9 mouse cellular contexts compared by ENCODE assay signal in genomic region chr10:75643741-75644343, GRCm38 (mm10). TPM values are rescaled to one million over a fixed set of nuclear protein-coding genes. Genes with fewer than 3 reads are reported as not detected.
DNase-seq lines count a peak whose midpoint lies in the region; ATAC-seq and TF ChIP-seq lines count a peak whose summit lies in the region.
"Had no signal": no experiment of that assay in that cellular context is flagged by ENCODE, and none has a peak within 500 bp of the region (broad histone marks: within the 10 kb centered on the region; RNA-seq: fewer than 3 reads in every experiment).

Gene Susd2, minus strand, starts transcription at chr10:75644008.

- TF ChIP-seq CTCF in E14TG2a.4 (conservative IDR thresholded peaks at IDR 0.05; ENCODE audit: low read length): no peak
- no peak for TF ChIP-seq CTCF in thymus, adult 2 months (IDR thresholded peaks at IDR 0.05; ENCODE audit: borderline replicate concordance, control insufficient read depth, extremely low read depth, insufficient read depth, low read length, poor library complexity)

- no peak for TF ChIP-seq POLR2A in thymus, adult 2 months (IDR thresholded peaks at IDR 0.05; ENCODE audit: control insufficient read depth, extremely low read depth, insufficient read depth, low read length, poor library complexity)

- WGBS in hindbrain, embryonic 12.5 days: 4% methylated on average over 11 of the region's 11 CpGs
- WGBS in limb, embryonic 13.5 days: 9% methylated on average over 11 of the region's 11 CpGs
- 4% methylated on average over 11 of the region's 11 CpGs for WGBS in midbrain, embryonic 14.5 days
- 26% methylated on average over 11 of the region's 11 CpGs for WGBS in thymus, adult 2 months

- H3K27ac ChIP-seq in hindbrain, embryonic 12.5 days: peak within 1 kb of the TSS; percentile 31; the same call in 1 of the 2 replicates
- no peak within 1 kb of the TSS for H3K27ac ChIP-seq in limb, embryonic 13.5 days
- H3K27ac ChIP-seq in midbrain, embryonic 14.5 days (replicated peaks; ENCODE audit: low read depth, low read length): no peak within 1 kb of the TSS
- no peak within 1 kb of the TSS for H3K27ac ChIP-seq in thymus, adult 2 months (ENCODE audit: control insufficient read depth, insufficient read depth, low read length)
- H3K27ac ChIP-seq: heart, adult 2 months had no signal

- H3K27me3 ChIP-seq in E14TG2a.4 (ENCODE audit: insufficient read depth, low read length): no peaks in the 10 kb centered on the region
- H3K27me3 ChIP-seq in hindbrain, embryonic 12.5 days: no peaks in the 10 kb centered on the region
- no peaks in the 10 kb centered on the region for H3K27me3 ChIP-seq in limb, embryonic 13.5 days
- no peaks in the 10 kb centered on the region for H3K27me3 ChIP-seq in midbrain, embryonic 14.5 days (ENCODE audit: control insufficient read depth, insufficient read depth, low read length)
- no peaks in the 10 kb centered on the region for H3K27me3 ChIP-seq in thymus, adult 2 months (ENCODE audit: control insufficient read depth, insufficient read depth, low read length)

- 0 out of 2 replicates have a peak within 1 kb of the TSS, but pooled peaks have one; percentile 14 for H3K9ac ChIP-seq in hindbrain, embryonic 12.5 days
- peak within 1 kb of the TSS; percentile 51 for H3K9ac ChIP-seq in limb, embryonic 13.5 days
- H3K9ac ChIP-seq in midbrain, embryonic 14.5 days (replicated peaks; ENCODE audit: low read length): peak within 1 kb of the TSS; percentile 14; the same call in 1 of the 2 replicates

- peak; percentile 75 for DNase-seq in embryo, embryonic 9.5 days (ENCODE audit: extremely low spot score)
- DNase-seq in midbrain, embryonic 14.5 days: peak; percentile 67
- peak; percentile 65 for DNase-seq in thymus, adult 2 months
- DNase-seq in right cerebral cortex, postnatal 10 days (ENCODE audit: low spot score in 2 of 2): no peak

- H3K4me3 ChIP-seq in E14TG2a.4 (replicated peaks; ENCODE audit: low read length): peak within 1 kb of the TSS; percentile 64
- H3K4me3 ChIP-seq in hindbrain, embryonic 12.5 days: no peak within 1 kb of the TSS
- peak within 1 kb of the TSS; percentile 14; the same call in 1 of the 2 replicates for H3K4me3 ChIP-seq in limb, embryonic 13.5 days
- no peak within 1 kb of the TSS for H3K4me3 ChIP-seq in midbrain, embryonic 14.5 days (replicated peaks; ENCODE audit: low read depth, low read length)
- no peak within 1 kb of the TSS for H3K4me3 ChIP-seq in thymus, adult 2 months (ENCODE audit: control insufficient read depth, insufficient read depth, low read length)
- H3K4me3 ChIP-seq: heart, adult 2 months had no signal

- peak within 1 kb of the TSS; percentile 32 for H3K4me2 ChIP-seq in hindbrain, embryonic 12.5 days (replicated peaks)
- peak within 1 kb of the TSS; percentile 51 for H3K4me2 ChIP-seq in limb, embryonic 13.5 days (replicated peaks)
- H3K4me2 ChIP-seq in midbrain, embryonic 14.5 days (ENCODE audit: low read length): peak within 1 kb of the TSS; percentile 32

- no peaks in the 10 kb centered on the region for H3K9me3 ChIP-seq in E14TG2a.4 (ENCODE audit: low read length)
- H3K9me3 ChIP-seq in hindbrain, embryonic 12.5 days (replicated peaks): no peaks in the 10 kb centered on the region
- no peaks in the 10 kb centered on the region for H3K9me3 ChIP-seq in limb, embryonic 13.5 days
- H3K9me3 ChIP-seq in midbrain, embryonic 14.5 days (ENCODE audit: control insufficient read depth, low read length): no peaks in the 10 kb centered on the region

- peaks cover 72% of the 10 kb centered on the region for H3K36me3 ChIP-seq in E14TG2a.4 (ENCODE audit: insufficient read depth, low read length)
- H3K36me3 ChIP-seq in hindbrain, embryonic 12.5 days: peaks cover 34% of the 10 kb centered on the region
- peaks cover 36% of the 10 kb centered on the region for H3K36me3 ChIP-seq in limb, embryonic 13.5 days
- peaks cover 29% of the 10 kb centered on the region for H3K36me3 ChIP-seq in midbrain, embryonic 14.5 days (ENCODE audit: control insufficient read depth, insufficient read depth, low read length)
- H3K36me3 ChIP-seq in thymus, adult 2 months (ENCODE audit: control insufficient read depth, insufficient read depth, low read length): 0 out of 2 replicates have a peak, but pooled peaks cover 6% of the 10 kb centered on the region

- peak; percentile 63 for ATAC-seq in activated CD4-positive, CD25-positive, alpha-beta regulatory T cell, adult 4 months
- peak; percentile 69 for ATAC-seq in hindbrain, embryonic 12.5 days (ENCODE audit: low FRiP score)
- ATAC-seq in limb, embryonic 13.5 days (ENCODE audit: low FRiP score, low read depth): peak; percentile 64; the same call in 1 of the 2 replicates
- peak; percentile 29; the same call in 1 of the 2 replicates for ATAC-seq in midbrain, embryonic 14.5 days (ENCODE audit: low FRiP score, low TSS enrichment)

- peaks cover 99% of the 10 kb centered on the region for H3K4me1 ChIP-seq in E14TG2a.4 (replicated peaks; ENCODE audit: low read depth, low read length)
- peaks cover 17% of the 10 kb centered on the region for H3K4me1 ChIP-seq in hindbrain, embryonic 12.5 days
- peaks cover 14% of the 10 kb centered on the region for H3K4me1 ChIP-seq in limb, embryonic 13.5 days
- peaks cover 11% of the 10 kb centered on the region; the same call in 1 of the 2 replicates for H3K4me1 ChIP-seq in midbrain, embryonic 14.5 days (ENCODE audit: control insufficient read depth, insufficient read depth, low read length)
- peaks cover 12% of the 10 kb centered on the region for H3K4me1 ChIP-seq in thymus, adult 2 months (replicated peaks; ENCODE audit: control insufficient read depth, insufficient read depth, low read length)

RNA-seq across cellular contexts. Expression of gene Susd2, which starts in this region (rescaled TPM):
- polyA plus RNA-seq in activated CD4-positive, CD25-positive, alpha-beta regulatory T cell, adult 4 months (2017; shearing (Covaris generic)): 10 to 100 TPM in 1 of 2 experiments, 1 to 10 TPM in 1; 6.2 to 12.5 TPM
- 2.8 TPM in 2 replicates for polyA plus RNA-seq in hindbrain, embryonic 12.5 days (2016; fragmentation: Nextera tagmentation; extraction: Ambion mirVana)
- 3.1 TPM in 2 replicates for polyA plus RNA-seq in limb, embryonic 13.5 days (2015; fragmentation: Nextera tagmentation; extraction: Ambion mirVana)
- polyA plus RNA-seq in midbrain, embryonic 14.5 days (2014; fragmentation: Nextera tagmentation; extraction: Ambion mirVana): 2.3 and 2.5 TPM in 2 replicates
- 11.1 and 11.2 TPM in 2 replicates for polyA plus RNA-seq in thymus, adult 2 months (2012; rRNA removed)

Comparison
In these comparisons a context has a peak if more than half of its experiments do, and no peak if none do; other contexts are left out.
1. H3K4me3 ChIP-seq: peak in E14TG2a.4 (single experiment) and limb, embryonic 13.5 days (single experiment); none in hindbrain, embryonic 12.5 days (single experiment), midbrain, embryonic 14.5 days (single experiment) and thymus, adult 2 months (single experiment).
2. DNase-seq: peak in embryo, embryonic 9.5 days (single experiment), midbrain, embryonic 14.5 days (single experiment) and thymus, adult 2 months (single experiment); none in right cerebral cortex, postnatal 10 days (0 of 2).
3. Peak in every context shown above with its lines, with median percentiles within 50 percentile points of each other: ATAC-seq, H3K4me2 ChIP-seq and H3K9ac ChIP-seq.